Comparison of ENCODE assay signal across 9 mouse cellular contexts in genomic region chr2:152734501-152734900, GRCm38 (mm10). TPM values are rescaled to one million over a fixed set of nuclear protein-coding genes. Genes with fewer than 3 reads are reported as not detected.
DNase-seq lines count a peak whose midpoint lies in the region; ATAC-seq and TF ChIP-seq lines count a peak whose summit lies in the region.
"Had no signal": no experiment of that assay in that cellular context is flagged by ENCODE, and none has a peak within 500 bp of the region (broad histone marks: within the 10 kb centered on the region; RNA-seq: fewer than 3 reads in every experiment).

No protein-coding gene starts in this region.

- peak overlapping the region; percentile 54 for H3K4me2 ChIP-seq in limb, embryonic 11.5 days (ENCODE audit: low read depth, severe bottlenecking)
- peak overlapping the region; percentile 85 for H3K4me2 ChIP-seq in neural tube, embryonic 14.5 days (ENCODE audit: low read depth, low read length)

- DNase-seq in layer of hippocampus, adult 2 months (ENCODE audit: low spot score in 2 of 2) = no peak
- DNase-seq in layer of hippocampus, adult 18-20 months (ENCODE audit: low spot score in 2 of 2) = no peak
- DNase-seq in forebrain, embryonic 10.5 days (ENCODE audit: extremely low spot score, low spot score) = no peak
- no peak for DNase-seq in limb, embryonic 11.5 days (ENCODE audit: low spot score)
- DNase-seq in retina, embryonic 14.5 days (ENCODE audit: low spot score) = no peak
- DNase-seq in adrenal gland, adult (ENCODE audit: inconsistent age in 2 of 2, low spot score in 1 of 2) = no peak
- DNase-seq in left cerebral cortex, adult 8-10 months (ENCODE audit: low spot score in 2 of 2) = no peak

- TF ChIP-seq CTCF in layer of hippocampus, adult 2 months (conservative IDR thresholded peaks at IDR 0.05) = no peak

- H3K4me3 ChIP-seq in layer of hippocampus, adult 2 months = peak overlapping the region; percentile 60; the same call in 1 of the 2 replicates
- peak overlapping the region; percentile 75 for H3K4me3 ChIP-seq in forebrain, embryonic 10.5 days
- peak overlapping the region; percentile 92 for H3K4me3 ChIP-seq in limb, embryonic 11.5 days (ENCODE audit: low read depth, low read length)
- H3K4me3 ChIP-seq in neural tube, embryonic 14.5 days (ENCODE audit: low read depth, low read length) = peak overlapping the region; percentile 50

- H3K9ac ChIP-seq in limb, embryonic 11.5 days (ENCODE audit: low read length) = peak overlapping the region; percentile 36; the same call in 1 of the 2 replicates
- H3K9ac ChIP-seq in neural tube, embryonic 14.5 days (replicated peaks; ENCODE audit: low read depth, low read length) = 0 out of 2 replicates have a peak overlapping the region, but pooled peaks have one; percentile 9

- peak overlapping the region; percentile 81 for H3K27ac ChIP-seq in layer of hippocampus, adult 2 months
- peak overlapping the region; percentile 92 for H3K27ac ChIP-seq in forebrain, embryonic 10.5 days
- peak overlapping the region; percentile 91 for H3K27ac ChIP-seq in limb, embryonic 11.5 days (replicated peaks; ENCODE audit: low read depth, low read length)
- peak overlapping the region; percentile 55 for H3K27ac ChIP-seq in neural tube, embryonic 14.5 days (ENCODE audit: low read depth, low read length)

- H3K4me1 ChIP-seq in forebrain, embryonic 10.5 days = peaks cover 66% of the 10 kb centered on the region
- H3K4me1 ChIP-seq in limb, embryonic 11.5 days (ENCODE audit: control insufficient read depth, insufficient read depth, low read length) = peaks cover 22% of the 10 kb centered on the region
- peaks cover 23% of the 10 kb centered on the region for H3K4me1 ChIP-seq in neural tube, embryonic 14.5 days (ENCODE audit: control insufficient read depth, insufficient read depth, low read length)

- ATAC-seq in limb, embryonic 11.5 days (ENCODE audit: insufficient number of reproducible peaks, low FRiP score, low TSS enrichment, low read depth) = no peak
- ATAC-seq in neural tube, embryonic 14.5 days (ENCODE audit: low read depth) = no peak

- H3K9me3 ChIP-seq in forebrain, embryonic 10.5 days = no peaks in the 10 kb centered on the region
- no peaks in the 10 kb centered on the region for H3K9me3 ChIP-seq in limb, embryonic 11.5 days (ENCODE audit: control insufficient read depth, low read length)
- no peaks in the 10 kb centered on the region for H3K9me3 ChIP-seq in neural tube, embryonic 14.5 days (ENCODE audit: control insufficient read depth, low read length)

- peaks cover 31% of the 10 kb centered on the region for H3K27me3 ChIP-seq in forebrain, embryonic 10.5 days (ENCODE audit: poor library complexity, severe bottlenecking)
- no peaks in the 10 kb centered on the region for H3K27me3 ChIP-seq in limb, embryonic 11.5 days (ENCODE audit: control insufficient read depth, insufficient read depth, low read length)
- H3K27me3 ChIP-seq in neural tube, embryonic 14.5 days (ENCODE audit: control insufficient read depth, insufficient read depth, low read length) = no peaks in the 10 kb centered on the region
- H3K27me3 ChIP-seq: Patski had no signal

- no peaks in the 10 kb centered on the region for H3K36me3 ChIP-seq in forebrain, embryonic 10.5 days (replicated peaks)
- no peaks in the 10 kb centered on the region for H3K36me3 ChIP-seq in limb, embryonic 11.5 days (ENCODE audit: control insufficient read depth, insufficient read depth, low read length)
- no peaks in the 10 kb centered on the region for H3K36me3 ChIP-seq in neural tube, embryonic 14.5 days (ENCODE audit: control insufficient read depth, insufficient read depth, low read length)

- WGBS in forebrain, embryonic 10.5 days = 13% methylated on average over 10 of the region's 10 CpGs
- WGBS in limb, embryonic 11.5 days = 8% methylated on average over 10 of the region's 10 CpGs
- WGBS in neural tube, embryonic 14.5 days = 15% methylated on average over 10 of the region's 10 CpGs

RNA-seq across cellular contexts. Expression of gene Id1, which starts 1.6 kb away (rescaled TPM):
- total RNA-seq in layer of hippocampus, adult 2 months (2021) = 10 to 100 TPM; 23.5 to 25.4 TPM
- total RNA-seq in layer of hippocampus, adult 18-20 months (2021) = 10 to 100 TPM; 19.5 to 22.3 TPM
- 57.5 and 61.1 TPM in 2 replicates for polyA plus RNA-seq in forebrain, embryonic 10.5 days (2016; fragmentation: Nextera tagmentation; extraction: Ambion mirVana)
- polyA plus RNA-seq in limb, embryonic 11.5 days (2014; fragmentation: Nextera tagmentation; extraction: Ambion mirVana) = 221 and 248 TPM in 2 replicates
- polyA plus RNA-seq in neural tube, embryonic 14.5 days (2014; fragmentation: Nextera tagmentation; extraction: Ambion mirVana) = 49.9 and 50.4 TPM in 2 replicates
- total RNA-seq in left cerebral cortex, adult 8-10 months (2022) = 10 to 100 TPM; 19.1 to 30.8 (median 22.9) TPM

RNA-seq across cellular contexts. Expression of gene Cox4i2, which starts 19.5 kb away (rescaled TPM):
- 1 to 10 TPM; 1.4 to 1.6 TPM for total RNA-seq in layer of hippocampus, adult 2 months (2021)
- 1 to 10 TPM; 1.1 to 2.3 TPM for total RNA-seq in layer of hippocampus, adult 18-20 months (2021)
- polyA plus RNA-seq in forebrain, embryonic 10.5 days (2016; fragmentation: Nextera tagmentation; extraction: Ambion mirVana) = 3.0 and 4.2 TPM in 2 replicates
- 18.5 and 22.3 TPM in 2 replicates for polyA plus RNA-seq in limb, embryonic 11.5 days (2014; fragmentation: Nextera tagmentation; extraction: Ambion mirVana)
- 3.6 and 4.5 TPM in 2 replicates for polyA plus RNA-seq in neural tube, embryonic 14.5 days (2014; fragmentation: Nextera tagmentation; extraction: Ambion mirVana)
- total RNA-seq in left cerebral cortex, adult 8-10 months (2022) = 1 to 10 TPM; 2.1 to 4.8 (median 2.5) TPM

RNA-seq across cellular contexts. Expression of gene Mcts2, which starts 47.7 kb away (rescaled TPM):
- total RNA-seq in layer of hippocampus, adult 2 months (2021) = 10 to 100 TPM; 18.8 to 20.8 TPM
- total RNA-seq in layer of hippocampus, adult 18-20 months (2021) = 10 to 100 TPM; 18.3 to 19.2 TPM
- polyA plus RNA-seq in forebrain, embryonic 10.5 days (2016; fragmentation: Nextera tagmentation; extraction: Ambion mirVana) = 39.1 and 40.3 TPM in 2 replicates
- polyA plus RNA-seq in limb, embryonic 11.5 days (2014; fragmentation: Nextera tagmentation; extraction: Ambion mirVana) = 37.1 and 38.5 TPM in 2 replicates
- polyA plus RNA-seq in neural tube, embryonic 14.5 days (2014; fragmentation: Nextera tagmentation; extraction: Ambion mirVana) = 40.2 and 43.8 TPM in 2 replicates
- 10 to 100 TPM; 15.5 to 18.6 (median 18.2) TPM for total RNA-seq in left cerebral cortex, adult 8-10 months (2022)
